Mouse (Mus musculus) MN1 (cell line): ENCODE measurements around the gene Sap30bp.

Experiments used
- DNase-seq: peaks from one replicate; pipeline ENCODE4 v3.0.0-alpha.2; 2016; ENCODE audit warnings: low spot score

Sap30bp gene

GRCm38 (mm10) chr11:115904956-115905790 is 27.9 kb upstream of the Sap30bp start:
- no peak for DNase-seq

GRCm38 (mm10) chr11:115906116-115906515 is 27.0 kb upstream of the Sap30bp start:
- no peak for DNase-seq

- DNase-seq = no peak
Observed at GRCm38 (mm10) chr11:115906521-115906920, 26.6 kb upstream of the Sap30bp start.

- DNase-seq = no peak
Observed at GRCm38 (mm10) chr11:115911134-115911561, 21.9 kb upstream of the Sap30bp start.

- DNase-seq = no peak
Observed at GRCm38 (mm10) chr11:115911632-115912376, 21.3 kb upstream of the Sap30bp start, which contains the start of gene Smim6. TSS of gene Smim6 (plus strand) at chr11:115912017.

- DNase-seq = no peak
Observed at GRCm38 (mm10) chr11:115916579-115916978, 16.5 kb upstream of the Sap30bp start.

- DNase-seq = no peak
Observed at GRCm38 (mm10) chr11:115918637-115919036, 14.4 kb upstream of the Sap30bp start.

GRCm38 (mm10) chr11:115919073-115919472 is 14.0 kb upstream of the Sap30bp start:
- no peak for DNase-seq

GRCm38 (mm10) chr11:115920110-115920818 is 12.8 kb upstream of the Sap30bp start:
- peak; percentile 69 for DNase-seq

GRCm38 (mm10) chr11:115921986-115922385 is 11.1 kb upstream of the Sap30bp start:
- no peak for DNase-seq

GRCm38 (mm10) chr11:115929031-115929430 is 4.1 kb upstream of the Sap30bp start:
- no peak for DNase-seq

- DNase-seq = no peak
Observed at GRCm38 (mm10) chr11:115929818-115930217, 3.3 kb upstream of the Sap30bp start.

- no peak for DNase-seq
Observed at GRCm38 (mm10) chr11:115931235-115931634, 1.8 kb upstream of the Sap30bp start.

- no peak for DNase-seq
Observed at GRCm38 (mm10) chr11:115933747-115934110, 647 bp downstream of the Sap30bp start.

- DNase-seq = peak; percentile 81
Observed at GRCm38 (mm10) chr11:115939690-115940329, 6.7 kb downstream of the Sap30bp start.

- DNase-seq = no peak
Observed at GRCm38 (mm10) chr11:115941980-115942379, 8.9 kb downstream of the Sap30bp start.

GRCm38 (mm10) chr11:115945247-115945646 is 12.2 kb downstream of the Sap30bp start:
- no peak for DNase-seq

GRCm38 (mm10) chr11:115946221-115946828 is 13.2 kb downstream of the Sap30bp start:
- no peak for DNase-seq

GRCm38 (mm10) chr11:115948316-115948715 is 15.2 kb downstream of the Sap30bp start:
- no peak for DNase-seq

GRCm38 (mm10) chr11:115950719-115951118 is 17.6 kb downstream of the Sap30bp start:
- no peak for DNase-seq

GRCm38 (mm10) chr11:115954712-115955111 is 21.6 kb downstream of the Sap30bp start:
- peak; percentile 56 for DNase-seq
